Mouse (Mus musculus) liver, postnatal 0 days (tissue): ENCODE measurements around the gene Slu7. TPM values are rescaled to one million over a fixed set of nuclear protein-coding genes. Genes with fewer than 3 reads are reported as not detected.
A peak's percentile ranks its signal among the peaks of the same experiment; 100 is the strongest.

Experiments used
- ATAC-seq: fragments of 200-750 bp; cut with Nextera tagmentation; 2 replicates; pipeline ENCODE4 v1.8.0; 2017; ENCODE audit warnings: mild to moderate bottlenecking, moderate library complexity
- DNase-seq: peaks from one replicate; pipeline ENCODE4 v3.0.0-alpha.2; 2016
- H3K27ac ChIP-seq: fragments of 300-500 bp; sonication (generic); 2 replicates; pipeline ENCODE4 v1.5.1; 2014; ENCODE audit warnings: antibody characterized with exemption, moderate library complexity, mild to moderate bottlenecking, low read depth
- H3K27me3 ChIP-seq: fragments of 300-500 bp; sonication (generic); 2 replicates; pipeline ENCODE4 v1.6.1; 2014; ENCODE audit warnings: low read length, control low read depth, mixed read lengths; ENCODE audit not compliant: insufficient read depth
- H3K36me3 ChIP-seq: fragments of 300-500 bp; sonication (generic); replicated peaks from 2 replicates; pipeline ENCODE4 v1.6.1; 2014; ENCODE audit warnings: mild to moderate bottlenecking, control low read depth, low read length, moderate library complexity, mixed read lengths; ENCODE audit not compliant: insufficient read depth
- H3K4me1 ChIP-seq: fragments of 300-500 bp; sonication (generic); 2 replicates; pipeline ENCODE4 v1.6.1; 2014; ENCODE audit warnings: antibody characterized with exemption, mild to moderate bottlenecking, control low read depth; ENCODE audit not compliant: insufficient read depth
- H3K4me2 ChIP-seq: fragments of 300-500 bp; sonication (generic); 2 replicates; pipeline ENCODE4 v1.6.1; 2014; ENCODE audit warnings: low read depth, mild to moderate bottlenecking, low read length, moderate library complexity, mixed read lengths
- H3K4me3 ChIP-seq: fragments of 300-500 bp; sonication (generic); 2 replicates; pipeline ENCODE4 v1.5.1; 2014; ENCODE audit warnings: low read depth, low read length
- H3K9ac ChIP-seq: fragments of 300-500 bp; sonication (generic); replicated peaks from 2 replicates; pipeline ENCODE4 v1.6.1; 2014; ENCODE audit warnings: mild to moderate bottlenecking, moderate library complexity
- H3K9me3 ChIP-seq: fragments of 300-500 bp; sonication (generic); 2 replicates; pipeline ENCODE4 v1.6.1; 2016; ENCODE audit warnings: mild to moderate bottlenecking, control low read depth, low read length, mixed read lengths
- CTCF ChIP-seq: sonication (generic); IDR thresholded peaks from 2 replicates; pipeline ENCODE4 v1.5.1; 2016; ENCODE audit warnings: antibody characterized with exemption, low read depth
- EP300 ChIP-seq: IDR thresholded peaks from 2 replicates; pipeline ENCODE4 v1.6.1; 2016; ENCODE audit warnings: antibody characterized with exemption, low read depth, mild to moderate bottlenecking
- WGBS: fragments of 180-500 bp; shearing (Covaris S2); extraction: QIAGEN DNeasy Blood & Tissue Kit; methylation state at CpG from one replicate; pipeline ENCODE4 v1.1.7; 2014; ENCODE audit not compliant: insufficient replicate concordance; 5-methylcytosine and 5-hydroxymethylcytosine counted together
- polyA plus RNA-seq: library from polyadenylated mRNA; unstranded; fragments of >200 nt; fragmentation: Nextera tagmentation; extraction: Ambion mirVana; gene quantifications from 2 replicates; pipeline ENCODE4 v1.2.1, GENCODE M21; 2015

Gene Slu7
- polyA plus RNA-seq, 1 experiment from 2014 or later: 20.3 TPM

DNA sequence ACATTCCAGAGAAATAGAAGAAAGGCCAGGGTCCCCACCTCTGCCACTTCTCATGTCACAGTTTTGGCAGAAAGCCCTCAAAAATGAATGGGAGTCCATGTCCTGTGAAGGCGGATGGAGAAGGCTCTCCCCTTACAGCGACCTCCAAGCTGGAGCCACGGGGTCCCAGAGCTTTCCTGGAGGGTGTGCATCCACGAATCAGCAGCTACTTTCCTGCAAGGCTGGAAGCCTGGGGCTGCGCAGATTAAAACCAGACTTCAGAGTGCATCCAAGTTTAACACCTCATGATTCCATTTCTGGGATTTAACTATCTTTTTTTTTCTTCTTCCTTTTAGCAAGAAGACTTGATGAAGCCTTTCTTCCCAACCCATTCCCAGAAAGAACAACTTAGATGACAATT lies 47.0 kb downstream of the Slu7 start:
- Histone ChIP-seq H3K27me3 (no peaks in the 10 kb centered on the region), H3K4me3 (no peak overlapping the region), H3K9ac (no peak overlapping the region), H3K36me3 (no peaks in the 10 kb centered on the region), H3K9me3 (no peaks in the 10 kb centered on the region), H3K27ac (no peak overlapping the region), H3K4me1 (no peaks in the 10 kb centered on the region; the same call in 1 of the 2 replicates), H3K4me2 (no peak overlapping the region)
- no peak for DNase-seq
- TF ChIP-seq EP300 (no peak), CTCF (no peak)
- WGBS: 46% methylated on average over 5 of the region's 5 CpGs
- no peak for ATAC-seq

DNA sequence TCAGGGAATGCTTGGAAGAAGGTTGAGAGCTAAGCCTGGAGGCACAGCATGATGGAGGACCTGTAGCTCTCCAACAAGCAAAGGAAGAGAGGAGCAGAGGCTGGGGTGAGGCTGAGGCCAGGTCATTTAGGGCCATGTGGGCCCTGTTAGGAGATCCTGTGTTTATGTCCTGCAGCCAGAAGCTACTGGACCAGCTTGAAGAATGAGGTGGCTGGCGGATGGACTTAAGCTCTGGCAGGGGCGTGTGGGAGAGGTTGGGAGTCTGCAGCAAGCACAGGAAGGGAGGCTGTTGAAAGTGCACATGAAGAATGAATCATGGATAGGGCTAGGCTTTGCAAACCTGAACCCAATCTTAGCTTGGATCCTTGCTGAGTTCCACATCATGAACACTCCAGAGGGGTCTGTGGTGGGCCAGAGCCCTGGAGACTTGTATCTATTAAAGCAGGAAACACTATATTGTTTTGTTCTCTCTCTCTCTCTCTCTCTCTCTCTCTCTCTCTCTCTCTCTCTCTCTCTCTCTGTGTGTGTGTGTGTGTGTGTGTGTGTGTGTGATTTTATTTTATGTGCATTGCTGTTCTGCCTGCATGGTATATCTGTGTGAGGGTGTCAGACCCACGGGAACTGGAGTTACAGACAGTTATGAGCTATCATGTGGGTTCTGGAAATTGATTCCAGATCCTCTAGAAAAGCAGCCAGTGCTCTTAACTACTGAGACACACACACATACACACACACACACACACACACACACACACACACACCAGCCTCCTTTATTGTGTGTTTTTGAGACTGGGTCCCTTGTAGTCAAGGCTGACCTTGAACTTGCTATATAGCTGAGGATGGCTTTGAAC lies 48.4 kb downstream of the Slu7 start:
- ATAC-seq (no peak), DNase-seq (no peak)
- H3K9me3 ChIP-seq: no peaks in the 10 kb centered on the region
- TF ChIP-seq CTCF (no peak), EP300 (no peak)
- no peak overlapping the region for H3K9ac ChIP-seq
- no peaks in the 10 kb centered on the region for H3K27me3 ChIP-seq
- no peak overlapping the region for H3K4me3 ChIP-seq
- no peak overlapping the region for H3K4me2 ChIP-seq
- no peaks in the 10 kb centered on the region for H3K36me3 ChIP-seq
- H3K27ac ChIP-seq: no peak overlapping the region
- WGBS: 65% methylated on average over 3 of the region's 3 CpGs
- no peaks in the 10 kb centered on the region; the same call in 1 of the 2 replicates for H3K4me1 ChIP-seq

DNA sequence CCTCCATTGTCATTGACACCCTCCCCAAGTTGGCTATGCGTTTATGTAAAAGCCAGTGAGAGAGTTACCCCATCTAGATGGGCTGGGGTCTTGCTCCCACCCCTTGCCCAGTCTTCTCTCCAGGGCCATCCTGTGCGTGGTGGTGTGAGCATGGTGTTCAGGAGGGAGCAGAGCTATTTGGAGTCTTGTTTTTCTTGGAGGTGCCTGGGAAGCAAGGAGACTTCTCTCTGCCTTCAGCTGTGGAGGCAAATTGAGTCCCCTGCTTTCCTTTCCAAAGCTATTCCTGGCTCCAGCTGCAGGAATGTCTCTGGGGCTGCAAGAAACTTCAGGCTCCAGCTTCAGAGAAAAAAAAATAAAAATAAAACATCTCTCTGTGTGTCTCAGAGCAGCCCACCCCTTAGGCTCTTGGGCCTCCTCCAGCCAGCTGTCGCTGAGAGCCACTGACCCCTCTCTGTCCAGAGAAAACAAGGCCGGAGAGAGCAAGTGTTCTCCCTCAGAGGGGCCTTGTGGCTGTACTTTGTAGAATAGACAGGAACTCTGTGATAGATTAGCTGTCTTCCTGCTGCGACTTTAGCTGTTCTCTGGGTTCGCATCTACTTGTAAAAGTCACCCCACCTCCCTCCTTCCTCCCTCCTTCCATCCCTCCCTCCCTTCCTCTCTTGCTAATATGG lies 49.7 kb downstream of the Slu7 start:
- no peaks in the 10 kb centered on the region for H3K27me3 ChIP-seq
- H3K27ac ChIP-seq: peak overlapping the region; percentile 55; the same call in 1 of the 2 replicates
- H3K9me3 ChIP-seq: no peaks in the 10 kb centered on the region
- no peak overlapping the region for H3K9ac ChIP-seq
- DNase-seq (no peak), ATAC-seq (no peak)
- no peak overlapping the region for H3K4me3 ChIP-seq
- no peak overlapping the region for H3K4me2 ChIP-seq
- no peaks in the 10 kb centered on the region for H3K36me3 ChIP-seq
- WGBS: 49% methylated on average over 6 of the region's 6 CpGs
- TF ChIP-seq CTCF: no peak
- no peak for TF ChIP-seq EP300
- H3K4me1 ChIP-seq: no peaks in the 10 kb centered on the region; the same call in 1 of the 2 replicates

DNA sequence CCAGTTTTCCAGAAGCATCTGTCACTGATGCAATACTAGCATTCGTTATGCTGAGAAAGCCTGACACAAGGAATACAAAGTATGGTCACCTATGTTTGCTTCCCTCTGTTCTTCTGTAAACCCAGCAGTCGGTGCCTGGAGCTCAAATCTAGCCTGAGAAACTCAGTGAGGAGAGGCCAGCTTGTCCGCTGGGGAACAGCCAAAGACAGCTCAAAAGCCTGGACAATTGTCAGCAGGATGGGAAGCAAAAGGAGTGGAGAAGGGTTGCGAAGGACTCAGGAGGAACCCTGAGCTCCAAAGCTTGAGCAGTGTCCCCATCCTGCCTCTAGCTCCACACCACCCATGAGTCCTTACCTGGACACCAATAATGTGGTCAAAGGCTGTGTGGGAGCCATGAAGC lies 50.5 kb downstream of the Slu7 start:
- DNase-seq: no peak
- no peak for ATAC-seq
- H3K36me3 ChIP-seq: no peaks in the 10 kb centered on the region
- no peak overlapping the region for H3K27ac ChIP-seq
- H3K4me2 ChIP-seq: no peak overlapping the region
- no peaks in the 10 kb centered on the region for H3K9me3 ChIP-seq
- H3K9ac ChIP-seq: no peak overlapping the region
- no peak overlapping the region for H3K4me3 ChIP-seq
- WGBS: 66% methylated on average over 4 of the region's 4 CpGs
- TF ChIP-seq EP300 (no peak), CTCF (no peak)
- H3K27me3 ChIP-seq: no peaks in the 10 kb centered on the region
- H3K4me1 ChIP-seq: no peaks in the 10 kb centered on the region; the same call in 1 of the 2 replicates

DNA sequence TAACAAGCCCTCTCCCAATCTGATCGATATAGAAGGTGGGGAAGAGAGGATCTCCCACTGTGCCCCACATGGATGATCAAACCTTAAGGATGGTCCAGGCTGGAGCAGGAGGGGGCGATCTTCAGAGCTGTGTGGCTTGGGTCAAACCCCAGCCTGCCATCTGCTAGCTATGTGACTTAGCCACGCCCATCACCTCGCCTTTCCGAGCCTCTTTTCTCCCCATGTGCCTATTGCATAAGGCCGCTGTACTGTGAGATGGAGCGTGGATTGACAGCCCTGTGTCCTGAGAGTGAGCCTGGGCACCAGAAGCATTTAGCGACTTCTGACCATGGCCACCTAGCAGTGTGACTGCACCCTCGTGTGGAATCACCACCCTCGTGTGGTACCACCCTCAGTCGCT lies 51.1 kb downstream of the Slu7 start:
- ATAC-seq (no peak), DNase-seq (no peak)
- no peak overlapping the region for H3K9ac ChIP-seq
- no peaks in the 10 kb centered on the region for H3K27me3 ChIP-seq
- TF ChIP-seq EP300 (no peak), CTCF (no peak)
- H3K27ac ChIP-seq: no peak overlapping the region
- H3K36me3 ChIP-seq: no peaks in the 10 kb centered on the region
- no peak overlapping the region for H3K4me2 ChIP-seq
- H3K4me1 ChIP-seq: no peaks in the 10 kb centered on the region; the same call in 1 of the 2 replicates
- 39% methylated on average over 11 of the region's 11 CpGs for WGBS
- no peaks in the 10 kb centered on the region for H3K9me3 ChIP-seq
- H3K4me3 ChIP-seq: no peak overlapping the region

DNA sequence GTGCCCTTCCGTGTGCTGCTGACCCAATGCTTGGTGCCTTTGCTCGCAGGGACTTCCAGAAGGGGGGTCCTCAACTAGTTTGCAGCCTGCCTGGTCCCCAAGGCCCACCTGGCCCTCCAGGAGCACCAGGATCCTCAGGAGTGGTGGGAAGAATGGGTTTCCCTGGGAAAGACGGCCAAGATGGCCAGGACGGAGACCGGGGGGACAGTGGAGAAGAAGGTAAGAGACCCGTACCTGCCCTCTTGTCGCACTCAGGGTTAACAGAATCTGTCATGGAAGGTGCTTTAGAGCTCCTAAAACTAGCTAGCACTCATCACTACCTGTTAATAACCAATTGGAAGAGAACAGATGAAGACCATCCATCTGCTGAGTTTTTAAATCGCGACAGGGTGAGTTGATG lies 52.3 kb downstream of the Slu7 start:
- DNase-seq (no peak), ATAC-seq (no peak)
- Histone ChIP-seq H3K4me2 (no peak overlapping the region), H3K9ac (no peak overlapping the region), H3K27ac (no peak overlapping the region), H3K4me3 (no peak overlapping the region), H3K36me3 (no peaks in the 10 kb centered on the region), H3K9me3 (no peaks in the 10 kb centered on the region), H3K4me1 (no peaks in the 10 kb centered on the region; the same call in 1 of the 2 replicates), H3K27me3 (no peaks in the 10 kb centered on the region)
- no peak for TF ChIP-seq EP300
- no peak for TF ChIP-seq CTCF
- 84% methylated on average over 9 of the region's 9 CpGs for WGBS
